Mouse (Mus musculus): ENCODE measurements around the gene Zfp523. TPM values are rescaled to one million over a fixed set of nuclear protein-coding genes. Genes with fewer than 3 reads are reported as not detected.

The Zfp523 gene
- polyA plus RNA-seq, 1 experiment, result 69.0 TPM

- 61% methylated on average over 11 of the region's 11 CpGs for WGBS
- no peak for DNase-seq
- peaks cover 11% of the 10 kb centered on the region for H3K4me1 ChIP-seq (ENCODE audit: control insufficient read depth, insufficient read depth, low read length)
- TF ChIP-seq POLR2A (IDR thresholded peaks at IDR 0.05; ENCODE audit: borderline replicate concordance, extremely low read depth, low read depth, low read length) (no peak), CTCF (IDR thresholded peaks at IDR 0.05; ENCODE audit: insufficient read depth, low read length) (no peak)
- no peak overlapping the region for H3K4me3 ChIP-seq (replicated peaks; ENCODE audit: extremely low read depth, low read depth, low read length)
Observed at GRCm38 (mm10) chr17:28246640-28247039, 69.7 kb downstream of the Zfp523 start.

- DNase-seq, result no peak
- H3K4me3 ChIP-seq (replicated peaks; ENCODE audit: extremely low read depth, low read depth, low read length), result no peak overlapping the region
- H3K4me1 ChIP-seq (ENCODE audit: control insufficient read depth, insufficient read depth, low read length), result peaks cover 11% of the 10 kb centered on the region
- WGBS, result 40% methylated on average over 6 of the region's 6 CpGs
- TF ChIP-seq POLR2A (IDR thresholded peaks at IDR 0.05; ENCODE audit: borderline replicate concordance, extremely low read depth, low read depth, low read length) (no peak), CTCF (IDR thresholded peaks at IDR 0.05; ENCODE audit: insufficient read depth, low read length) (no peak)
Observed at GRCm38 (mm10) chr17:28247613-28248012, 70.7 kb downstream of the Zfp523 start.

- no peak for DNase-seq
- peaks cover 11% of the 10 kb centered on the region for H3K4me1 ChIP-seq (ENCODE audit: control insufficient read depth, insufficient read depth, low read length)
- H3K4me3 ChIP-seq (replicated peaks; ENCODE audit: extremely low read depth, low read depth, low read length), result no peak overlapping the region
- no peak for TF ChIP-seq CTCF (IDR thresholded peaks at IDR 0.05; ENCODE audit: insufficient read depth, low read length)
- 37% methylated on average over 12 of the region's 12 CpGs for WGBS
Observed at GRCm38 (mm10) chr17:28249062-28249461, 72.1 kb downstream of the Zfp523 start.

- WGBS, result 70% methylated on average over 12 of the region's 12 CpGs
- no peak for DNase-seq
- Histone ChIP-seq H3K4me3 (replicated peaks; ENCODE audit: extremely low read depth, low read depth, low read length) (no peak overlapping the region), H3K4me1 (ENCODE audit: control insufficient read depth, insufficient read depth, low read length) (peaks cover 16% of the 10 kb centered on the region)
- TF ChIP-seq POLR2A (IDR thresholded peaks at IDR 0.05; ENCODE audit: borderline replicate concordance, extremely low read depth, low read depth, low read length) (no peak), CTCF (IDR thresholded peaks at IDR 0.05; ENCODE audit: insufficient read depth, low read length) (no peak)
Observed at GRCm38 (mm10) chr17:28251579-28252280, 74.8 kb downstream of the Zfp523 start.

GRCm38 (mm10) chr17:28252281-28252648, 75.3 kb downstream of the Zfp523 start:
- no peak for DNase-seq
- no peak overlapping the region for H3K4me3 ChIP-seq (replicated peaks; ENCODE audit: extremely low read depth, low read depth, low read length)
- TF ChIP-seq POLR2A (IDR thresholded peaks at IDR 0.05; ENCODE audit: borderline replicate concordance, extremely low read depth, low read depth, low read length) (no peak), CTCF (IDR thresholded peaks at IDR 0.05; ENCODE audit: insufficient read depth, low read length) (no peak)
- WGBS, result 63% methylated on average over 5 of the region's 5 CpGs
- peaks cover 17% of the 10 kb centered on the region for H3K4me1 ChIP-seq (ENCODE audit: control insufficient read depth, insufficient read depth, low read length)

GRCm38 (mm10) chr17:28253216-28253615, 76.3 kb downstream of the Zfp523 start:
- DNase-seq, result no peak
- Histone ChIP-seq H3K4me3 (replicated peaks; ENCODE audit: extremely low read depth, low read depth, low read length) (no peak overlapping the region), H3K4me1 (ENCODE audit: control insufficient read depth, insufficient read depth, low read length) (peaks cover 11% of the 10 kb centered on the region)
- TF ChIP-seq CTCF (IDR thresholded peaks at IDR 0.05; ENCODE audit: insufficient read depth, low read length) (no peak), POLR2A (IDR thresholded peaks at IDR 0.05; ENCODE audit: borderline replicate concordance, extremely low read depth, low read depth, low read length) (no peak)
- WGBS, result 53% methylated on average over 7 of the region's 7 CpGs

GRCm38 (mm10) chr17:28254804-28255203, 77.9 kb downstream of the Zfp523 start:
- Histone ChIP-seq H3K4me1 (ENCODE audit: control insufficient read depth, insufficient read depth, low read length) (peaks cover 8% of the 10 kb centered on the region), H3K4me3 (replicated peaks; ENCODE audit: extremely low read depth, low read depth, low read length) (no peak overlapping the region)
- TF ChIP-seq CTCF (IDR thresholded peaks at IDR 0.05; ENCODE audit: insufficient read depth, low read length), result no peak
- no peak for TF ChIP-seq POLR2A (IDR thresholded peaks at IDR 0.05; ENCODE audit: borderline replicate concordance, extremely low read depth, low read depth, low read length)
- DNase-seq, result no peak
- WGBS, result 79% methylated on average over 4 of the region's 4 CpGs

Other genes with a start within 250 kb of the Zfp523 start
- 13.4 and 16.9 TPM in 2 replicates for gene Tcp11, start 96.5 kb upstream of the Zfp523 start, polyA plus RNA-seq (2012; rRNA removed)
- 3.1 and 3.6 TPM in 2 replicates for gene Scube3, start 35.0 kb upstream of the Zfp523 start, polyA plus RNA-seq (2012; rRNA removed)
- 15.2 and 22.0 TPM in 2 replicates for gene Def6, start 30.6 kb downstream of the Zfp523 start, polyA plus RNA-seq (2012; rRNA removed)
- 33.3 and 41.7 TPM in 2 replicates for gene Ppard, start 55.6 kb downstream of the Zfp523 start, polyA plus RNA-seq (2012; rRNA removed)
- gene Fance, start 136.4 kb downstream of the Zfp523 start, polyA plus RNA-seq (2012; rRNA removed), result 18.2 and 21.7 TPM in 2 replicates
- gene Rpl10a, start 151.3 kb downstream of the Zfp523 start, polyA plus RNA-seq (2012; rRNA removed), result 1,664 and 1,938 TPM in 2 replicates
- gene Tead3, start 173.7 kb downstream of the Zfp523 start, polyA plus RNA-seq (2012; rRNA removed), result 28.1 and 30.7 TPM in 2 replicates
- gene Tulp1, start 188.1 kb downstream of the Zfp523 start, polyA plus RNA-seq (2012; rRNA removed), result 7.0 and 7.2 TPM in 2 replicates